Mouse (Mus musculus) embryonic fibroblast, embryonic 13.5 days (primary cell): ENCODE measurements at regions not wholly inside any gene's neighbourhood (a gene's known extent, or its start where the extent isn't known, plus 50 kb on each side); places are given as distances from the start of the nearest gene placed in this dataset.

Source experiments
- H3K27ac ChIP-seq: 2 replicates; pipeline ENCODE4 v1.5.1; 2012; ENCODE audit warnings: low read length, control low read depth, inconsistent platforms; ENCODE audit not compliant: insufficient read depth
- H3K4me1 ChIP-seq: 2 replicates; pipeline ENCODE4 v1.6.1; 2011; ENCODE audit warnings: low read length; ENCODE audit not compliant: control insufficient read depth, insufficient read depth
- H3K4me3 ChIP-seq: 2 replicates; pipeline ENCODE4 v1.5.1; 2011; ENCODE audit warnings: mild to moderate bottlenecking, control low read depth, low read length; ENCODE audit not compliant: insufficient read depth
- CTCF ChIP-seq: IDR thresholded peaks from 2 replicates; pipeline ENCODE4 v1.5.1; 2011; ENCODE audit warnings: mild to moderate bottlenecking, control low read depth, low read length, moderate library complexity, borderline replicate concordance; ENCODE audit not compliant: insufficient read depth
- POLR2A ChIP-seq: IDR thresholded peaks from 2 replicates; pipeline ENCODE4 v1.6.1; 2011; ENCODE audit warnings: low read depth, mild to moderate bottlenecking, control low read depth, low read length, moderate library complexity

DNA sequence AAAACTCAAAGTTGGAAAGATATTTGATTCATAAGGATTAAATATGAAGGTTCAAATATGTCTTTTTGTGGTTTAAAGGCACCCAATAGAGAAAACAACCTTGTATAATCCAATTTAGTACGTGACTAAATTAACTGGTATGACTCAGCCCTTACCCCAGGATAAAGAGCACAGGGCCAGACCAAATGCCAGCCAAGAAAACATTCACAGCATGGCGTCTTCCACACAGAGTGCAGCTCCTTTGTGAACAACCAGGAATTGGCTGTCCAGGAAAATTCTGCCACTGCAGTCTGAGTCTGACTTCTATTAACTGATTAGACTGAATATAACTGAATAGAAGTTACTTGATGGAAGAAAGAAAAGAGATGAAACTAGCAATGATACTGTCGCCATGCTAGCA is 61.2 kb upstream of the Epha3 start:
- no peak overlapping the region for H3K4me3 ChIP-seq
- TF ChIP-seq POLR2A (no peak), CTCF (no peak)
- no peaks in the 10 kb centered on the region for H3K4me1 ChIP-seq
- H3K27ac ChIP-seq = no peak overlapping the region

- Histone ChIP-seq H3K4me3 (no peak overlapping the region), H3K4me1 (no peaks in the 10 kb centered on the region), H3K27ac (no peak overlapping the region)
- TF ChIP-seq POLR2A (no peak), CTCF (no peak)
Observed at GRCm38 (mm10) chr16:63921146-63921545, 57.2 kb upstream of the Epha3 start.
